Mouse (Mus musculus) cortical plate, adult 2 months (tissue): ENCODE results near the gene Tbxas1.

Experiments used
- CTCF ChIP-seq: fragments of 200-500 bp; IDR thresholded peaks from 2 replicates; pipeline ENCODE4 v1.5.1; 2011; ENCODE audit warnings: mild to moderate bottlenecking, control low read depth, low read length; ENCODE audit not compliant: insufficient read depth; ENCODE audit errors: extremely low read depth
- POLR2A ChIP-seq: fragments of 200-500 bp; IDR thresholded peaks from 2 replicates; pipeline ENCODE4 v1.6.1; 2011; ENCODE audit warnings: mild to moderate bottlenecking, low read length, control low read depth; ENCODE audit not compliant: insufficient read depth; ENCODE audit errors: extremely low read depth

DNA sequence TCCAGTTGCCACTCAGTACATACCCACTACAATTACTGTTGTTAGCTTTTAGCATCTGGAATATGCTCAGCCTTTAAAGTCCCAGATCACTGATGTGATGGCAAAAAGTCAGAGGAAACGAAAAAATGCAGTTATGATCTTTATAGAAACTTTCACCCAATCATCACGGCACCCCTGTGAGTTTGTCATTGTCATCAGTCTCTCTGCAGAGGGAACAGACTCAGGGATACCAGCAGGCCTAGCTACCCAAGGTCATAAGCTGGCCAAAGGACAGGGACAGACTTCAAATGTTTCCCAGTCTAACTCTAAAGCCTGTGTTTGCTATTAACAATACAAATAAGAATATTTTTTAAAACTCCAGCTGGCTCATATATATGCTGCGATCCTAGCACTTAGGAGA, 33.7 kb upstream of the Tbxas1 start:
- no peak for TF ChIP-seq CTCF
- no peak for TF ChIP-seq POLR2A
